Mouse (Mus musculus) natural killer cell, adult 2 months (primary cell): Measurements from ENCODE around the gene Bdh1.

Source experiments
- DNase-seq, 2 experiments: peaks; one replicate each; pipeline ENCODE4 v3.0.0; 2022; ENCODE audit warnings: low spot score in 2 of 2

The Bdh1 gene

DNA sequence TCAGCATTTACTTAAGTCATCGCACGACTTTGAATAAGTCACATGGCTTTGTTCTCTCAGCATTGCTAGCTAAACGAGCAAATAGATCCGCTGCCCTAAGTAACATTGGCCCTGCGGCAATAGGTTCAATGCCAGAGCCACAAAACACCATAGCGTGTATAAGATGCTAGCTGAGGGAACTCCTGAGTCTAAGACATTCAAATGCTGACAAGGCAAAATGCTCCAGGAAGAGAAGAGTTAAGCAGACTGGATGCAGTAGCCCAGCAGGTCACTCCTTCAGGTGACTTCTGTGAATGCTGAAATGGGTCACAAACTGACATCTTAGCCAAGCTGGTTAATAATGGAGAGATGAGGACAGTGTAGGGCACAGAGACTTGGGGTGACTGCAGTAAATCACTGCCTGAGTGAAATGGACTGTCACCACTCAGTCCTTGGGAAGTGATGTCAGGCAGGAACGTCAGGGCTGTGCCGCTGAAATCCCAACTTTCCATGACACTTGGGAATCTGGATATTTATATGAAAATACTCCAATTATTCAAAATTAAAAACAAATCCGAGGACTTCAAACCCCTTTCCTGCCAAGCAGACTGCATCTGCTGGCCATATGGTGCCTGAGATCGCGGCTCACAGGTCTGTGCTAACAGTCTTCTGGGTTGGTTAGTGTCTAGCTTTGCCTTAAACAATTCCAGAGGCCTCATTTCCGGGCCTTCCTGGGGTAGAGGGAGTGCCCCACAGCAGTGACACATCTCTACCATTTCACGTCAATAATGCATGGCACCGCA, 79.1 kb downstream of the Bdh1 start:
- DNase-seq: no peak

DNA sequence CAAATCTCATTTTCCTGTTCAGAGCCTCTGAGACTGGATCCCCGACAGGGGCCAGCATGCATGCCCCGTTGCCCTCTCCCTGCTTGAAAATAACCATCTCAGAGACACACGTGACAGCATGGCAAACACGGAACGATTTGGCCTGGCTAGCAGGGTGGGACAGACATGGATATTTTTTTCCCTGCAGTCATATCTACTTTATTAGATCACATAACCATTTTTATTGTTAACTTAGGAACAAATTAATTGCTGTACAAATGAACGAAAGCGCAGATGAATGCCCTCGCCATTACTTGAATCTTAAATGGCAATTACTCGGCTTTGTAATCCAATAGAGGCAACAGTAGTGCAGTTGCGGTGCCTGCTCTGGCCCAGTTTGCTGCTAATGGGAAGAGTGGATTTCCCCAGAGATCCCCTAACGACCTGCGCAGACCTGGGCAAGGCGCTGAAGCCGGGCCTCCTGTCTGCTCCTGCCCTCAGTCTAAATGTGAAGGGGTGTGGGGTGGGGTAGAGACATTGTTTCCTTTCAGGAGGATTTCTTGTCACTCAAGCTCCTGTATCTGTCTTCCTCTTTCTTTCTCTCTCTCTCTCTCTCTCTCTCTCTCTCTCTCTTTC, 79.8 kb downstream of the Bdh1 start:
- DNase-seq: no peak

DNA sequence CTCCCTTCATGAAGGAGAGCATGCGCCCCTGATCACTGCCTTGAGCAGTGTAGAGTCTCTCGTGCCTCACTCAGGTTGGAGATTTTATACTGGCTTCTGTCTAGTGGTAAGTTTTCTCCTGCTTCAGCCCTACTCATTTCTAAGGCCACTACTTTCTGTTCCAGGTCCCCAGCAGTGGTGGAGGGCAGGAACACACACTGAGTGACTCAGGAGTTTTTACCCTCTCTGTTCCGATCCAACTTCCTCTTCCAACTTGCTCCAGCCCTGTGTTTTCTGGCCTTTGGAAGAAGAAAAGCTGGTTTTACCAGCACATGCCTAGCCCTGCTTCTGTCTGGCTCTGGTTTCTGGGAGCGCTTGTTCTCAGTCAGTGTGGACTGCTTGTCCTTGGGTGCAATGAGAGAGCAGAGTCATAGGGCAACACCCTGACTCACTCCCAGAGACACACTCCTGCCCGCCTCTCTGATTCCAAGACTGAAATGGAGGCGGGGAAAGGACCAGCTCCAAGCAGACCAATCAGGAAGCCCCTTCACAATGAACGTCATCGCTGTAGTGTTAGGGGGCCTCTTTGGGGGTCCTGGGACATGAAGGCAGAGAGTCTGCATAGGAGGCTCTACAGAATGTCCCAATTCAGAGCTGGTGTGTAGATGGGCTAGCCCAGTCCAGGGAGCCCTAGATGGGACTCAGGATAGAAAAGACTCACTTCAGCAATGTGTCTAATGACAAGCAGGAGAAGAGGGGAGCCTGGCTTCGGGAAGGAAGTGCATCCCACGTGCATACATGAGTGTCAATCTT, 84.8 kb downstream of the Bdh1 start:
- DNase-seq: no peak

DNA sequence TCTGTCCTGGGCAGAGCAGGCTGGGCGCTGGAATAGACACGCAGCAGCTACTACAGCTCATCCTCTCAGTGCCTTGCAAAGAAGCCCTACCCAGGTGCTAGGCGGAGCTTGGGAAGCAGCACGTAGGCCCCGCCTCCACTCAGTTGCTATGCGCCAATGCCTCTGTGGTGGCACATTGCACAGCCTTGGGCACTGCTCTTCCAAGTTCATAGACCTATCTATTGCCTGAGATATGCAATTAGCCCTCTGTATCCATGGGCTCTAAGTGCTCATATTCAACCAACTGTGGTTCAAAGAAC, 85.3 kb downstream of the Bdh1 start:
- DNase-seq: peak in 1 of 2 experiments; percentile 4

DNA sequence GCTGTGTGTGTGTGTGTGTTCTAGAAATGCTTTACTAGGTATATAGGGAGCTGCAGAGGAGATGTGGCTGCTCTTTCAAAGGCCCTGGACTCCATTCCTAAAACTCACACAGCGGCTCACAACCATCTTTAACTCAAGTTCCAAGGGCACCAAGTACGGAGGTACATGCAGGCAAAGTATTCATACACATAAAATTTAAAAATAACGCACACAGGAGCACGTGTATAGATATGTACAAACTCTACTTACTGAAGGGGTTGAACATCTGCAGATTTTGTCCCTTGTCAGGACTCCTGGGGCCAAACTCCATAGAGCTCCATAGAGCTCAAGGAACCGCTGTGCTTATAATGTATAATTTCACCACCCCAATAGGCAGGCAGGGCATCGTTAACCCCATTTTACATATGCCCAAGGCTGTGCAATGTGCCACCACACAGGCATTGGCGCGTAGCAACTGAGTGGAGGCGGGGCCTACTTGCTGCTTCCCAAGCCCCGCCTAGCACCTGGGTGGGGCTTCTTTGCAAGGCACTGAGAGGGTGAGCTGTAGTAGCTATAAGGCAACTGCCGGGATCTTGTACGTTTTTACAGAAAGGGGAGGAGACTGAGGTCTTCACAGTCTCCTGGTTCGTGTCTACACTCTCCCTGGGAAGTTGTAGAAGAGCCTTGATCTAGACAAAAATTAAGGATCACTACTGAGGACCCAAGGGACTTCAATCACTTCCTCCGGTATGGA, 85.9 kb downstream of the Bdh1 start:
- peak in 1 of 2 experiments; percentile 25 for DNase-seq
